Mouse (Mus musculus): Measurements from ENCODE around the gene Gm28047. TPM values are rescaled to one million over a fixed set of nuclear protein-coding genes. Genes with fewer than 3 reads are reported as not detected.
"Not testable (repeated sequence)": the region's sequence is repeated elsewhere in the genome, so short reads cannot be mapped to it uniquely, and the experiment has no call there.

Gm28047 gene
- 0.50 TPM in 1 of 2 replicates, not detected in the other for polyA plus RNA-seq (2015; fragmentation: Nextera tagmentation; extraction: Ambion mirVana)

GRCm38 (mm10) chr15:102624970-102625686 lies at the start of gene Gm28047, which contains the start of gene Atf7:
Gene Gm28047 (minus strand): TSS chr15:102625067.
Gene Atf7 (minus strand): TSS chr15:102625464.
- Histone ChIP-seq H3K9me3 (replicated peaks) (no peaks in the 10 kb centered on the region), H3K27me3 (replicated peaks) (no peaks in the 10 kb centered on the region), H3K9ac (replicated peaks) (peak within 1 kb of the TSS; percentile 73), H3K4me3 (replicated peaks) (peak within 1 kb of the TSS; percentile 90), H3K4me2 (peak within 1 kb of the TSS; percentile 89), H3K27ac (replicated peaks) (peak within 1 kb of the TSS; percentile 98), H3K36me3 (no peaks in the 10 kb centered on the region), H3K4me1 (peaks cover 21% of the 10 kb centered on the region)
- WGBS: under 1% methylated on average over 50 of the region's 51 CpGs
- ATAC-seq (ENCODE audit: low FRiP score): peak; percentile 99

GRCm38 (mm10) chr15:102673548-102673947 lies 48.7 kb upstream of the Gm28047 start:
- no peaks in the 10 kb centered on the region for H3K36me3 ChIP-seq
- H3K27ac ChIP-seq (replicated peaks): peak overlapping the region; percentile 97
- WGBS: 3% methylated on average over 10 of the region's 10 CpGs
- peak; percentile 53; the same call in 1 of the 2 replicates for ATAC-seq (ENCODE audit: low FRiP score)
- H3K27me3 ChIP-seq (replicated peaks): no peaks in the 10 kb centered on the region
- H3K4me1 ChIP-seq: peaks cover 46% of the 10 kb centered on the region
- H3K9me3 ChIP-seq (replicated peaks): no peaks in the 10 kb centered on the region
- peak overlapping the region; percentile 76 for H3K4me2 ChIP-seq
- peak overlapping the region; percentile 12 for H3K4me3 ChIP-seq (replicated peaks)
- 0 out of 2 replicates have a peak overlapping the region, but pooled peaks have one; percentile 0 for H3K9ac ChIP-seq (replicated peaks)

GRCm38 (mm10) chr15:102672215-102673071 lies 47.6 kb upstream of the Gm28047 start, which contains the start of gene Atp5g2:
Gene Atp5g2 (minus strand): TSS chr15:102672352.
- H3K27me3 ChIP-seq (replicated peaks): no peaks in the 10 kb centered on the region
- under 1% methylated on average over 37 of the region's 37 CpGs for WGBS

GRCm38 (mm10) chr15:102671721-102672214 lies 46.9 kb upstream of the Gm28047 start:
- Histone ChIP-seq H3K9ac (replicated peaks) (peak overlapping the region; percentile 54), H3K36me3 (peaks cover 7% of the 10 kb centered on the region), H3K4me1 (peaks cover 46% of the 10 kb centered on the region), H3K9me3 (replicated peaks) (no peaks in the 10 kb centered on the region), H3K4me3 (replicated peaks) (peak overlapping the region; percentile 40), H3K4me2 (peak overlapping the region; percentile 76), H3K27ac (replicated peaks) (peak overlapping the region; percentile 97), H3K27me3 (replicated peaks) (no peaks in the 10 kb centered on the region)
- ATAC-seq (ENCODE audit: low FRiP score): peak; percentile 61
- WGBS: under 1% methylated on average over 30 of the region's 34 CpGs

More at GRCm38 (mm10) chr15:102672215-102673071, 47.6 kb upstream of the Gm28047 start, which contains the start of gene Atp5g2:
- H3K27ac ChIP-seq (replicated peaks): peak within 1 kb of the TSS; percentile 97
- no peaks in the 10 kb centered on the region for H3K9me3 ChIP-seq (replicated peaks)
- peaks cover 2% of the 10 kb centered on the region for H3K36me3 ChIP-seq
- H3K9ac ChIP-seq (replicated peaks): peak within 1 kb of the TSS; percentile 54
- H3K4me3 ChIP-seq (replicated peaks): peak within 1 kb of the TSS; percentile 40
- H3K4me2 ChIP-seq: peak within 1 kb of the TSS; percentile 76
- peaks cover 46% of the 10 kb centered on the region for H3K4me1 ChIP-seq
- ATAC-seq (ENCODE audit: low FRiP score): peak; percentile 12; the same call in 1 of the 2 replicates

GRCm38 (mm10) chr15:102670767-102671575 lies 46.1 kb upstream of the Gm28047 start:
- Histone ChIP-seq H3K36me3 (peaks cover 7% of the 10 kb centered on the region), H3K4me2 (peak overlapping the region; percentile 76), H3K9me3 (replicated peaks) (no peaks in the 10 kb centered on the region), H3K4me1 (peaks cover 46% of the 10 kb centered on the region), H3K27me3 (replicated peaks) (no peaks in the 10 kb centered on the region), H3K27ac (replicated peaks) (peak overlapping the region; percentile 97), H3K4me3 (replicated peaks) (peak overlapping the region; percentile 74), H3K9ac (replicated peaks) (peak overlapping the region; percentile 96)
- WGBS: under 1% methylated on average over 53 of the region's 53 CpGs
- peak; percentile 87 for ATAC-seq (ENCODE audit: low FRiP score)

GRCm38 (mm10) chr15:102670281-102670680 lies 45.4 kb upstream of the Gm28047 start:
- Histone ChIP-seq H3K27me3 (replicated peaks) (no peaks in the 10 kb centered on the region), H3K36me3 (peaks cover 9% of the 10 kb centered on the region), H3K9me3 (replicated peaks) (no peaks in the 10 kb centered on the region), H3K9ac (replicated peaks) (peak overlapping the region; percentile 96), H3K4me3 (replicated peaks) (peak overlapping the region; percentile 74), H3K27ac (replicated peaks) (peak overlapping the region; percentile 97), H3K4me2 (peak overlapping the region; percentile 76), H3K4me1 (peaks cover 46% of the 10 kb centered on the region)
- peak; percentile 4; the same call in 1 of the 2 replicates for ATAC-seq (ENCODE audit: low FRiP score)
- 5% methylated on average over 6 of the region's 6 CpGs for WGBS

- ATAC-seq (ENCODE audit: low FRiP score): no peak
- Histone ChIP-seq H3K9me3 (replicated peaks) (no peaks in the 10 kb centered on the region), H3K27ac (replicated peaks) (no peak overlapping the region), H3K4me1 (peaks cover 46% of the 10 kb centered on the region), H3K36me3 (peaks cover 14% of the 10 kb centered on the region), H3K4me2 (peak overlapping the region; percentile 76), H3K4me3 (replicated peaks) (no peak overlapping the region), H3K27me3 (replicated peaks) (no peaks in the 10 kb centered on the region), H3K9ac (replicated peaks) (no peak overlapping the region)
- WGBS: 86% methylated on average over 8 of the region's 8 CpGs
Measured at GRCm38 (mm10) chr15:102669571-102669970, 44.7 kb upstream of the Gm28047 start.

GRCm38 (mm10) chr15:102665494-102665893 lies 40.6 kb upstream of the Gm28047 start:
- H3K36me3 ChIP-seq: peaks cover 46% of the 10 kb centered on the region
- ATAC-seq (ENCODE audit: low FRiP score): no peak
- 58% methylated on average over 4 of the region's 4 CpGs for WGBS

GRCm38 (mm10) chr15:102663825-102664224 lies 39.0 kb upstream of the Gm28047 start:
- no peaks in the 10 kb centered on the region for H3K27me3 ChIP-seq (replicated peaks)
- no peaks in the 10 kb centered on the region for H3K4me1 ChIP-seq
- no peak overlapping the region for H3K9ac ChIP-seq (replicated peaks)
- no peak overlapping the region for H3K4me2 ChIP-seq
- WGBS: 93% methylated on average over 8 of the region's 8 CpGs
- ATAC-seq (ENCODE audit: low FRiP score): no peak
- H3K9me3 ChIP-seq (replicated peaks): no peaks in the 10 kb centered on the region
- no peak overlapping the region for H3K4me3 ChIP-seq (replicated peaks)
- no peak overlapping the region for H3K27ac ChIP-seq (replicated peaks)
- peaks cover 48% of the 10 kb centered on the region for H3K36me3 ChIP-seq

More at GRCm38 (mm10) chr15:102665494-102665893, 40.6 kb upstream of the Gm28047 start:
- H3K27ac ChIP-seq (replicated peaks): no peak overlapping the region
- H3K27me3 ChIP-seq (replicated peaks): no peaks in the 10 kb centered on the region
- H3K9ac ChIP-seq (replicated peaks): no peak overlapping the region
- H3K4me3 ChIP-seq (replicated peaks): no peak overlapping the region
- no peaks in the 10 kb centered on the region for H3K9me3 ChIP-seq (replicated peaks)
- H3K4me2 ChIP-seq: no peak overlapping the region
- H3K4me1 ChIP-seq: peaks cover 14% of the 10 kb centered on the region

GRCm38 (mm10) chr15:102662601-102663000 lies 37.7 kb upstream of the Gm28047 start:
- no CpG with 5 or more reads among the region's 2 CpGs for WGBS
- not testable (repeated sequence) for H3K9me3 ChIP-seq (replicated peaks); H3K27me3 ChIP-seq (replicated peaks); H3K4me3 ChIP-seq (replicated peaks); H3K27ac ChIP-seq (replicated peaks); H3K4me2 ChIP-seq; H3K4me1 ChIP-seq; H3K9ac ChIP-seq (replicated peaks); ATAC-seq (ENCODE audit: low FRiP score)
- H3K36me3 ChIP-seq: peaks cover 48% of the 10 kb centered on the region
